Mouse (Mus musculus): ENCODE data around the gene Egfem1. TPM values are rescaled to one million over a fixed set of nuclear protein-coding genes. Genes with fewer than 3 reads are reported as not detected.

Egfem1 gene
- polyA plus RNA-seq, 1 experiment from 2014 or later, result 1.4 TPM

DNA sequence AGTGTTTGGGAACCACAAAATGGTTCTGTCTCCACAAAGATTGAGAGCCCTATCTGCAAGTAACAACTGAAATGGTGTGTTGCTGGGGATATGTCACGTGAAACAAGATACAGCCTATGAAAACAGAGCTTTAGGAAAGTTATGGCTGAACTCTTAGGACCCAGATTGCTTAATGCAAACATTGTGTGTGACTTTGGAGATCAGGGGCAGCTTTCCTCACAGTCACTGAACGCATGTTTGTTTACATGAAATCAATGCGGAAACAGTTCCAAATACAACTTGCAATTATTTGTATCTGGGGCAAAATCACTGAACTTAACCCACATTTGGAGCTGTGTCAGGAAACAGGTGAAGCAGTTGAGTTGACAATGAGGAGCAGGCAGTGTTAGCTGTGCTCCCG, 650.8 kb downstream of the Egfem1 start:
- Histone ChIP-seq H3K4me3 (ENCODE audit: low read length) (no peak overlapping the region), H3K9ac (replicated peaks; ENCODE audit: low read length) (no peak overlapping the region), H3K27me3 (ENCODE audit: insufficient read depth, low read length) (no peaks in the 10 kb centered on the region), H3K4me1 (ENCODE audit: insufficient read depth, low read length) (no peaks in the 10 kb centered on the region), H3K4me2 (replicated peaks; ENCODE audit: low read depth, low read length) (no peak overlapping the region), H3K27ac (ENCODE audit: low read length) (no peak overlapping the region), H3K36me3 (ENCODE audit: insufficient read depth, low read length) (no peaks in the 10 kb centered on the region), H3K9me3 (ENCODE audit: low read length) (no peaks in the 10 kb centered on the region)
- ATAC-seq (ENCODE audit: low FRiP score, low TSS enrichment), result no peak
- WGBS, result 48% methylated on average over 4 of the region's 4 CpGs

DNA sequence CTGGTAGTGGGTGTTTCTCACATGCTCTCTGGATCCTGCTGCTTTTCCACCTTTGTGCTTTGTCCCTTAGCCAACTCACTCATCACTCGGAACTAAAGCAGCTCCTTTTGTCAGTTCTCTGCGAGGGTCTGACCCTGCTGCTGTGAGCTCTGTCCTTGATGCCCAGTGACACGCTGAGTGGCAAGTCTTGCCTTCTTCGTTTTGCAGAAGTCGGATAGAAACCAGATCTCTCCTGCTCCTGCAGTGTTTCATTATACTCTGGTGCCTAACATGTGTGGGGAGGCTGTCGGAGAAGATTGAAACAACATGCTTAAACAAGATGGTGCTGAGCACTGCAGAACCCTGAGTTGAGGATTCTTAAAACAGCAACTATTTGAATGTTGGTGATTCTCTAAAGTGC, 652.4 kb downstream of the Egfem1 start:
- no peak for ATAC-seq (ENCODE audit: low FRiP score, low TSS enrichment)
- WGBS, result 63% methylated on average over 6 of the region's 6 CpGs
- no peaks in the 10 kb centered on the region for H3K36me3 ChIP-seq (ENCODE audit: insufficient read depth, low read length)

DNA sequence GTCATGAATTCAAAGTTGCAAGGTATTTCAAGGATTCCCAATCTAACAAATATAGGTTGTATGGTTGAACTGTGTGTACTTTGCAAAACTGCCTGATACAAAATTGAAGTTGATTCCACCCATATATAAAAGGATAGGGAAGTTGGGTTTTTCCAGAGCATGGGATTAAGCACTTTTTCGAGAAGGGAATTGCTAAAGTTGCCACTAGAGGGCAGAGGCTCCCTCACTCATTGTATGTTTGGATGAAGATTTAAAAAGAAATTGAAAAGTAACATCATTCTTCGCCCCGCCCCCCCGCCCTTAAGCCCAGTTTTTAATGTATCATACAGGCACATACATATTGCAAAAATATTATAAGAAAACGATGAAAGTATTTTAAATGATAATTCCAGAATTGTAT, 657.5 kb downstream of the Egfem1 start:
- Histone ChIP-seq H3K27me3 (ENCODE audit: insufficient read depth, low read length) (no peaks in the 10 kb centered on the region), H3K4me2 (replicated peaks; ENCODE audit: low read depth, low read length) (no peak overlapping the region), H3K36me3 (ENCODE audit: insufficient read depth, low read length) (no peaks in the 10 kb centered on the region), H3K9me3 (ENCODE audit: low read length) (no peaks in the 10 kb centered on the region), H3K4me3 (ENCODE audit: low read length) (no peak overlapping the region), H3K4me1 (ENCODE audit: insufficient read depth, low read length) (no peaks in the 10 kb centered on the region), H3K9ac (replicated peaks; ENCODE audit: low read length) (no peak overlapping the region), H3K27ac (ENCODE audit: low read length) (no peak overlapping the region)
- no peak for ATAC-seq (ENCODE audit: low FRiP score, low TSS enrichment)
- 27% methylated on average over 5 of the region's 5 CpGs for WGBS

More for the DNA sequence above, 652.4 kb downstream of the Egfem1 start:
- Histone ChIP-seq H3K27ac (ENCODE audit: low read length) (no peak overlapping the region), H3K4me3 (ENCODE audit: low read length) (no peak overlapping the region), H3K9me3 (ENCODE audit: low read length) (no peaks in the 10 kb centered on the region), H3K4me2 (replicated peaks; ENCODE audit: low read depth, low read length) (no peak overlapping the region), H3K27me3 (ENCODE audit: insufficient read depth, low read length) (no peaks in the 10 kb centered on the region), H3K4me1 (ENCODE audit: insufficient read depth, low read length) (no peaks in the 10 kb centered on the region), H3K9ac (replicated peaks; ENCODE audit: low read length) (no peak overlapping the region)

MicroRNAs encoded within 50 kb of the gene (microRNA counts, 519-probe panel; counts per million panel counts)
- 104 counts per million, percentile 35 among the panel's probes with 10 or more counts for microRNA mmu-miR-551b

Small RNA genes lying within 50 kb of the gene (microRNA-seq; reads per million reads assigned to microRNA genes)
- gene Mir21b, result not detected
- 0.79 reads per million for gene Mir551b

Other genes starting within 250 kb of the Egfem1 start
- gene Gm1527, start 189.4 kb upstream of the Egfem1 start, polyA plus RNA-seq (2015; fragmentation: Nextera tagmentation; extraction: Ambion mirVana), result not detected in 2 replicates